Mouse (Mus musculus) C2C12 (cell line): Measurements from ENCODE around the gene Pfkp.

Experiments used
- CEBPB ChIP-seq: IDR thresholded peaks from one replicate; pipeline ENCODE4 v1.6.1; 2011; ENCODE audit warnings: low read depth, mild to moderate bottlenecking, control low read depth, moderate library complexity
- CTCF ChIP-seq: IDR thresholded peaks from one replicate; pipeline ENCODE4 v1.5.1; 2011; ENCODE audit not compliant: control insufficient read depth, insufficient read depth, insufficient read length
- FOSL1 ChIP-seq: IDR thresholded peaks from one replicate; pipeline ENCODE4 v1.8.0; 2011; ENCODE audit warnings: mild to moderate bottlenecking, low read length; ENCODE audit not compliant: poor library complexity, insufficient read depth, severe bottlenecking
- MAX ChIP-seq: IDR thresholded peaks from one replicate; pipeline ENCODE4 v1.6.1; 2011; ENCODE audit warnings: mild to moderate bottlenecking, control low read depth
- MYOD1 ChIP-seq: IDR thresholded peaks from one replicate; pipeline ENCODE4 v1.6.1; 2011; ENCODE audit warnings: low read depth; ENCODE audit not compliant: control insufficient read depth, insufficient read length
- MYOG ChIP-seq: IDR thresholded peaks from one replicate; pipeline ENCODE4 v1.6.1; 2011; ENCODE audit not compliant: control insufficient read depth, insufficient read length; ENCODE audit errors: extremely low read depth
- USF1 ChIP-seq: IDR thresholded peaks from one replicate; pipeline ENCODE4 v1.6.1; 2011; ENCODE audit warnings: low read depth, mild to moderate bottlenecking, control low read depth, moderate library complexity

- no peak for TF ChIP-seq MYOD1
- no peak for TF ChIP-seq CTCF
- TF ChIP-seq MAX: no peak
- no peak for TF ChIP-seq FOSL1
- TF ChIP-seq USF1: no peak
- TF ChIP-seq CEBPB: no peak
- TF ChIP-seq MYOG: no peak
Measured at GRCm38 (mm10) chr13:6648669-6649233, at the start of gene Pfkp.
